Mouse (Mus musculus): Measurements from ENCODE around the gene Zfp708. TPM values are rescaled to one million over a fixed set of nuclear protein-coding genes. Genes with fewer than 3 reads are reported as not detected.
A peak's percentile ranks its signal among the peaks of the same experiment; 100 is the strongest.
"Not testable (repeated sequence)": the region's sequence is repeated elsewhere in the genome, so short reads cannot be mapped to it uniquely, and the experiment has no call there.

Gene Zfp708
- polyA plus RNA-seq (2014; fragmentation: Nextera tagmentation; extraction: Ambion mirVana): 3.8 and 4.0 TPM in 2 replicates

DNA sequence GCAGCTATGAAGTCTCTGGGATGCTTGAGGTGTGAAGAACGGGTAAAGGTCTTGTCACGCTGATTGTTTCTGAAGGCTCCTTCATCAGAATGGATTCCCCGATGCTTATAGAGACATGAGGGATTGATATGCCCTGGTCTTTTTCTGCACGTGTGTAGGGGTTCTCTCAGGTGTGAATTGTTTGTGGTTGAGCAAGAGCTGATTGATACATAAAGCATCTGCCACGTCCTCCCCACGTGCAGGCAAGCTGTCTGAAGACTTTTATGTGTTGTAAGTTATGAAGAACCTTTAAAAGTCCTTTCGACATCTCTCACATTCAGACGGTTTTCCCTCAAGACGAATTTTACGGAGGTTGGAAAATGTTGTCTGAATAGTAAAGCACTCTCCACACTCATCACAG, at the start of gene Zfp708:
TSS of gene Zfp708 (minus strand) at position 101 of the 400 bp plus-strand sequence.
- Histone ChIP-seq H3K9ac (ENCODE audit: low read length) (no peak within 1 kb of the TSS), H3K9me3 (ENCODE audit: control insufficient read depth, low read length) (no peaks in the 10 kb centered on the region), H3K4me1 (ENCODE audit: control insufficient read depth in 2 of 2, insufficient read depth in 2 of 2, low read length in 2 of 2) (no peaks in the 10 kb centered on the region), H3K27me3 (ENCODE audit: control insufficient read depth, insufficient read depth, low read length) (no peaks in the 10 kb centered on the region), H3K4me2 (ENCODE audit: low read length) (no peak within 1 kb of the TSS), H3K27ac (replicated peaks in 1 of 2; ENCODE audit: control insufficient read depth in 1 of 2, insufficient read depth in 1 of 2, low read depth in 2 of 2, low read length in 2 of 2) (no peak within 1 kb of the TSS), H3K4me3 (ENCODE audit: control insufficient read depth in 1 of 2, insufficient read depth in 1 of 2, low read depth in 1 of 2, low read length in 2 of 2) (no peak within 1 kb of the TSS), H3K36me3 (ENCODE audit: control insufficient read depth, insufficient read depth, low read length) (peaks cover 32% of the 10 kb centered on the region)
- WGBS: 87% methylated on average over 10 of the region's 10 CpGs
- ATAC-seq (ENCODE audit: insufficient number of reproducible peaks, insufficient read depth, low FRiP score, low read depth): no peak

DNA sequence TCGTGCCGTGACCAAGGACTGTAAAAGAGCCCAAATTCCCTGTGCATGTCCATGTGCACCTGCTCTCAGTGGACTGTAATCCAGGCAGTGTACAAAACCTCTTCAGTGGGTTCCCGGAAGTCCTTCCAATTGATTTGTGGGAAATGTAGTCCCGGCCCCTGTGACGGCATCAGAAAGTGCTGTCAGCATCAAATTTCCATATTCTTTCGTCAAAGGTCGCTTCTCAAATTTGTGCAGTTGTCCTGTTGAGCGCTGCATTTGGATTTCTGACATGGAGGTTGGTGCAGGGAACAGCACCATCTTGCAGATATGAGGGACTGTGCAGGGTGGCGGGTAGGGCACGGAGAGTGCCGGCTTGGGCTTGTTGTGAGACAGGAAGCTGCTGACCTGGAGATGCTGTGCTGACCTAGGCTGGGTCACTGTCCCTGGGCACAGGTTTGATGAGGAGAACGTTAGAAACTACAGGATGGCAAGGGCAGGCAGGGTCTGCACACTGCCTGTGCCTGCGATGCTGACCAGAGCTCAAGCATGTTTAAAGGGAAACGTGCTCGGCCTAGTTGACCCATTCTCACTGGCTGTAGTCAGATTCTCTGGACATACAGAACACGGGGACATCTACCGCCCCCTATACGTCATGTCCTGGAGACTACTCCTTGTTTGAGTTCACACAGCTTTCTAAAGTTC, 30.4 kb upstream of the Zfp708 start:
- no peaks in the 10 kb centered on the region for H3K27me3 ChIP-seq (ENCODE audit: control insufficient read depth, insufficient read depth, low read length)
- H3K4me2 ChIP-seq (ENCODE audit: low read length): peak overlapping the region; percentile 75
- no peaks in the 10 kb centered on the region for H3K9me3 ChIP-seq (ENCODE audit: control insufficient read depth, low read length)
- H3K36me3 ChIP-seq (ENCODE audit: control insufficient read depth, insufficient read depth, low read length): no peaks in the 10 kb centered on the region
- peak overlapping the region; percentile 71 to 89 for H3K4me3 ChIP-seq (ENCODE audit: control insufficient read depth in 1 of 2, insufficient read depth in 1 of 2, low read depth in 1 of 2, low read length in 2 of 2)
- WGBS: under 1% methylated on average over 18 of the region's 18 CpGs
- H3K27ac ChIP-seq (replicated peaks in 1 of 2; ENCODE audit: control insufficient read depth in 1 of 2, insufficient read depth in 1 of 2, low read depth in 2 of 2, low read length in 2 of 2): peak overlapping the region; percentile 23 to 58; a peak in 3 of 4 replicates
- peak overlapping the region; percentile 82 for H3K9ac ChIP-seq (ENCODE audit: low read length)
- H3K4me1 ChIP-seq (ENCODE audit: control insufficient read depth in 2 of 2, insufficient read depth in 2 of 2, low read length in 2 of 2): peaks cover 0 to 7% of the 10 kb centered on the region in 2 experiments; a peak in 1 of 4 replicates
- ATAC-seq (ENCODE audit: insufficient number of reproducible peaks, insufficient read depth, low FRiP score, low read depth): peak; percentile 83

DNA sequence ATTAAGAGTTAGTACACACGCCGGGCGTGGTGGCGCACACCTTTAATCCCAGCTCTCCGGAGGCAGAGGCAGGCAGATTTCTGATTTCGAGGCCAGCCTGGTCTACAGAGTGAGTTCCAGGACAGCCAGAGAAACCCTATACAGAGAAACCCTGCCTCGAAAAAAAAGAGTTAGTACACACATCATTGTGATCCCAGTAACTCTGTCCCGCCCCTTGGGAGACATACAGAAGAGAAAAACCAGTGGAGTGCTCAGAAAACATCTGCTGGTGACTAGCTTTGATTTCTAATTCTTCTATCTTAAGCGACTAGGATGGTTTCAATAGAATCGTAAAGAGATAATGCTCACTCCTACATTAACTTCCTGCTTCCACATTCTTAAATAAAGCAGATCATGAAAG, 29.7 kb upstream of the Zfp708 start:
- ATAC-seq (ENCODE audit: insufficient number of reproducible peaks, insufficient read depth, low FRiP score, low read depth); H3K9me3 ChIP-seq (ENCODE audit: control insufficient read depth, low read length); H3K27me3 ChIP-seq (ENCODE audit: control insufficient read depth, insufficient read depth, low read length); H3K36me3 ChIP-seq (ENCODE audit: control insufficient read depth, insufficient read depth, low read length); H3K27ac ChIP-seq (replicated peaks in 1 of 2; ENCODE audit: control insufficient read depth in 1 of 2, insufficient read depth in 1 of 2, low read depth in 2 of 2, low read length in 2 of 2); H3K4me1 ChIP-seq (ENCODE audit: control insufficient read depth in 2 of 2, insufficient read depth in 2 of 2, low read length in 2 of 2); H3K9ac ChIP-seq (ENCODE audit: low read length): not testable (repeated sequence)
- Histone ChIP-seq H3K4me2 (ENCODE audit: low read length) (peak overlapping the region; percentile 75), H3K4me3 (ENCODE audit: control insufficient read depth in 1 of 2, insufficient read depth in 1 of 2, low read depth in 1 of 2, low read length in 2 of 2) (peak overlapping the region in 1 of 2 experiments; percentile 71; a peak in 1 of 4 replicates)
- 68% methylated on average over 10 of the region's 10 CpGs for WGBS

DNA sequence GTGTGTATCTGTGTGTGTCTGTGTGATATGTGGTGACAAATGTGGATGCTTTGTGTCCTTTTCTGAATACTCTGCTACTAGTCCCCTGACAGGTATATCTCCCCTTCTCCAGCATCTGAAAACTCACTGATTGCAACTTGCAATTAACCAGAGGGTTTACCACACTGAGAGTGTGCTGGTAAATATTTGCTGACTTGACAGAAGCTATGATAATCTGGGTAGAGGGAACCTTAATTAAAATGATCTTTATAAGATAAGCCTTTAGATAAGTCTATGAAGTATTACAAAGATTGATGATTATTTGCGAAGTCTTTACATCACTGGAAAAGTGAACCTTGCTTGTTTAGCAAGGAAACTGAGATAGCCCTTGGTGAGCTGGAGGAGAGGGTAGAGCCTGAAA, 26.7 kb upstream of the Zfp708 start:
- no peak overlapping the region for H3K4me2 ChIP-seq (ENCODE audit: low read length)
- no peak overlapping the region for H3K9ac ChIP-seq (ENCODE audit: low read length)
- H3K4me3 ChIP-seq (ENCODE audit: control insufficient read depth in 1 of 2, insufficient read depth in 1 of 2, low read depth in 1 of 2, low read length in 2 of 2): no peak overlapping the region
- H3K9me3 ChIP-seq (ENCODE audit: control insufficient read depth, low read length): no peaks in the 10 kb centered on the region
- ATAC-seq (ENCODE audit: insufficient number of reproducible peaks, insufficient read depth, low FRiP score, low read depth): no peak
- no peaks in the 10 kb centered on the region for H3K36me3 ChIP-seq (ENCODE audit: control insufficient read depth, insufficient read depth, low read length)
- H3K4me1 ChIP-seq (ENCODE audit: control insufficient read depth in 2 of 2, insufficient read depth in 2 of 2, low read length in 2 of 2): peaks cover 0 to 7% of the 10 kb centered on the region in 2 experiments; a peak in 1 of 4 replicates
- H3K27ac ChIP-seq (replicated peaks in 1 of 2; ENCODE audit: control insufficient read depth in 1 of 2, insufficient read depth in 1 of 2, low read depth in 2 of 2, low read length in 2 of 2): no peak overlapping the region
- no peaks in the 10 kb centered on the region for H3K27me3 ChIP-seq (ENCODE audit: control insufficient read depth, insufficient read depth, low read length)
- 78% methylated on average over 1 of the region's 1 CpGs for WGBS

DNA sequence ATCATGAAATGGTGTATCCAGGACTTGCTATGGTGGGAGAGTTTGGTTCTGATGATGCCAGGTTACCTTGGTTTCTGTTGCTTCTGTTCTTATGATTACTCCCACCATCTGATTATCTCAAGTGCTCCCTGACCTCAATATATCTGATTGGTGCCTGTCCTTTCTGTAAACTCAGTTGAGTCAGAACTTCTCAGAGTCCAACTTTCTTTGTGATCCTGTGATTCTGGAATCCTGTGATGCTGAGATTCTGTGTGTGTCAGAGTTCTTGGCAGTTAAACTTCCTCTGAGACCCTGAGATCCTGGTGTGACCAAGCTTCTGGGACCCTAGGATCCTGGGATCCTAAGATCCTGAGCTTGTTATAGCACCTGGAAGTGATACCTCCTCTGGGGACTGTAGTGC, 23.6 kb upstream of the Zfp708 start, which contains the start of gene Zfp759:
TSS of gene Zfp759 (plus strand) at position 301 of the 400 bp plus-strand sequence.
- not testable (repeated sequence) for H3K27ac ChIP-seq (replicated peaks in 1 of 2; ENCODE audit: control insufficient read depth in 1 of 2, insufficient read depth in 1 of 2, low read depth in 2 of 2, low read length in 2 of 2); H3K36me3 ChIP-seq (ENCODE audit: control insufficient read depth, insufficient read depth, low read length); H3K4me1 ChIP-seq (ENCODE audit: control insufficient read depth in 2 of 2, insufficient read depth in 2 of 2, low read length in 2 of 2); H3K9ac ChIP-seq (ENCODE audit: low read length); H3K9me3 ChIP-seq (ENCODE audit: control insufficient read depth, low read length); H3K4me3 ChIP-seq (ENCODE audit: control insufficient read depth in 1 of 2, insufficient read depth in 1 of 2, low read depth in 1 of 2, low read length in 2 of 2); H3K4me2 ChIP-seq (ENCODE audit: low read length); H3K27me3 ChIP-seq (ENCODE audit: control insufficient read depth, insufficient read depth, low read length); ATAC-seq (ENCODE audit: insufficient number of reproducible peaks, insufficient read depth, low FRiP score, low read depth)

- not testable (repeated sequence) for H3K4me3 ChIP-seq (ENCODE audit: control insufficient read depth in 1 of 2, insufficient read depth in 1 of 2, low read depth in 1 of 2, low read length in 2 of 2); H3K27ac ChIP-seq (replicated peaks in 1 of 2; ENCODE audit: control insufficient read depth in 1 of 2, insufficient read depth in 1 of 2, low read depth in 2 of 2, low read length in 2 of 2); H3K36me3 ChIP-seq (ENCODE audit: control insufficient read depth, insufficient read depth, low read length); ATAC-seq (ENCODE audit: insufficient number of reproducible peaks, insufficient read depth, low FRiP score, low read depth); H3K4me1 ChIP-seq (ENCODE audit: control insufficient read depth in 2 of 2, insufficient read depth in 2 of 2, low read length in 2 of 2); H3K9ac ChIP-seq (ENCODE audit: low read length); H3K27me3 ChIP-seq (ENCODE audit: control insufficient read depth, insufficient read depth, low read length); H3K4me2 ChIP-seq (ENCODE audit: low read length); H3K9me3 ChIP-seq (ENCODE audit: control insufficient read depth, low read length)
- 76% methylated on average over 8 of the region's 8 CpGs for WGBS
Measured at GRCm38 (mm10) chr13:67116163-67116562, 18.4 kb upstream of the Zfp708 start, which contains the start of gene Rslcan18. Gene Rslcan18, minus strand, starts transcription at chr13:67116263.

- H3K36me3 ChIP-seq (ENCODE audit: control insufficient read depth, insufficient read depth, low read length): no peaks in the 10 kb centered on the region
- no peak overlapping the region for H3K4me2 ChIP-seq (ENCODE audit: low read length)
- H3K9ac ChIP-seq (ENCODE audit: low read length): no peak overlapping the region
- H3K4me1 ChIP-seq (ENCODE audit: control insufficient read depth in 2 of 2, insufficient read depth in 2 of 2, low read length in 2 of 2): no peaks in the 10 kb centered on the region
- no peak for ATAC-seq (ENCODE audit: insufficient number of reproducible peaks, insufficient read depth, low FRiP score, low read depth)
- H3K27me3 ChIP-seq (ENCODE audit: control insufficient read depth, insufficient read depth, low read length): no peaks in the 10 kb centered on the region
- H3K27ac ChIP-seq (replicated peaks in 1 of 2; ENCODE audit: control insufficient read depth in 1 of 2, insufficient read depth in 1 of 2, low read depth in 2 of 2, low read length in 2 of 2): no peak overlapping the region
- H3K4me3 ChIP-seq (ENCODE audit: control insufficient read depth in 1 of 2, insufficient read depth in 1 of 2, low read depth in 1 of 2, low read length in 2 of 2): no peak overlapping the region
- 81% methylated on average over 2 of the region's 2 CpGs for WGBS
- H3K9me3 ChIP-seq (ENCODE audit: control insufficient read depth, low read length): no peaks in the 10 kb centered on the region
Measured at GRCm38 (mm10) chr13:67113287-67113686, 15.5 kb upstream of the Zfp708 start.

GRCm38 (mm10) chr13:67112096-67112495, 14.3 kb upstream of the Zfp708 start:
- no peaks in the 10 kb centered on the region for H3K9me3 ChIP-seq (ENCODE audit: control insufficient read depth, low read length)
- no peaks in the 10 kb centered on the region for H3K36me3 ChIP-seq (ENCODE audit: control insufficient read depth, insufficient read depth, low read length)
- no peak overlapping the region for H3K9ac ChIP-seq (ENCODE audit: low read length)
- H3K4me3 ChIP-seq (ENCODE audit: control insufficient read depth in 1 of 2, insufficient read depth in 1 of 2, low read depth in 1 of 2, low read length in 2 of 2): no peak overlapping the region
- H3K4me2 ChIP-seq (ENCODE audit: low read length): no peak overlapping the region
- no peak for ATAC-seq (ENCODE audit: insufficient number of reproducible peaks, insufficient read depth, low FRiP score, low read depth)
- 75% methylated on average over 12 of the region's 12 CpGs for WGBS
- no peaks in the 10 kb centered on the region for H3K27me3 ChIP-seq (ENCODE audit: control insufficient read depth, insufficient read depth, low read length)
- H3K27ac ChIP-seq (replicated peaks in 1 of 2; ENCODE audit: control insufficient read depth in 1 of 2, insufficient read depth in 1 of 2, low read depth in 2 of 2, low read length in 2 of 2): no peak overlapping the region
- peaks cover 5 to 7% of the 10 kb centered on the region in 2 experiments for H3K4me1 ChIP-seq (ENCODE audit: control insufficient read depth in 2 of 2, insufficient read depth in 2 of 2, low read length in 2 of 2)

All from heart, embryonic 14.5 days (tissue).